Mouse (Mus musculus): ENCODE measurements around the gene Bcl2a1b. TPM values are rescaled to one million over a fixed set of nuclear protein-coding genes. Genes with fewer than 3 reads are reported as not detected.
"Not testable (repeated sequence)": the region's sequence is repeated elsewhere in the genome, so short reads cannot be mapped to it uniquely, and the experiment has no call there.

Gene Bcl2a1b
- total RNA-seq, 2 experiments from 2014 or later, result 0.53 TPM; not detected in 1

DNA sequence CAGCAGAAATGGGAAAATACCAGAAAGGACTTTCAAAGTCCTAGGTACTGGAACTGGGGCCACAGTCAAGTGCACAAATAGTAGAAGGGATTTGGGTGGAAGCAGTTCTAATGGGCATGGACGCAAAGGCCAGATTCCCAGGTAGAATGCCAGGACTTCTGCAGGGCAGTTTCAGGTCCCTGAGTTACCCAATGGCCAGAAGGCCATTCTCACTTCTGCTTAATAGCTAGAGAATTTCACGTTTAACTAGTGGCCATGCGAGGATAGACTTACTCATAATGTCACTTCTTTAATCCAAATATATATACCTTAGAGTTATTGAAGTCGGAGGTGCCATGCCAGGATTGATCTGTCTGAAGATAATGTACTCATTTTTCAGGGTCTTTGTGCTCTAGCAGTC lies 38.1 kb downstream of the Bcl2a1b start:
- DNase-seq (ENCODE audit: low spot score); intact Hi-C loops (cut with DNase I): not testable (repeated sequence)

DNA sequence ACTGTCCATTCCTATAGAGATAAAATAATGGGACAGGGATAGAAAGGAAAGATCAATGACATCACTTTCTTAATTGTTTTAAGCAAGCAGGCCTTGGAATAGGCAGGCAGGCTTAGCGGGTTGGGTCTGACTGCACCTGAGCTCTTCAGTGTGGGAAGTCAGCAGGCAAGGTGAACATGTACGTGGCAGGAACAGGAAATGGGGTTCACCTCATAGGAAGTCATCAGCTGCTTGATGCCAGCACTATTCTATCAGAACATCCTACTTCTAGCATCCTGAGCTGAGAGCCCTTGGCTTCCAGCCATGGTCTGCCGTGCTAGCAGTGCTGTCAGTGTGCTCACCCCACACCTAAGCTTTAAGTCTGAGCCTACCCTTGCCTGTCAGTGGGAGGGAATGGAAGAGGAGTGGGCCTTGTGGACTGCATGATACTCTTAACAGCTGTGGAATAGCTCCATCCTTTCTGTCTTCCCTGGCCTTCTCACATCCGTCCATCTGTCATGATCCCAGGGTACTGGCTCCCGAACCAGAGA lies 40.0 kb downstream of the Bcl2a1b start:
- intact Hi-C loops (cut with DNase I); DNase-seq (ENCODE audit: low spot score): not testable (repeated sequence)

DNA sequence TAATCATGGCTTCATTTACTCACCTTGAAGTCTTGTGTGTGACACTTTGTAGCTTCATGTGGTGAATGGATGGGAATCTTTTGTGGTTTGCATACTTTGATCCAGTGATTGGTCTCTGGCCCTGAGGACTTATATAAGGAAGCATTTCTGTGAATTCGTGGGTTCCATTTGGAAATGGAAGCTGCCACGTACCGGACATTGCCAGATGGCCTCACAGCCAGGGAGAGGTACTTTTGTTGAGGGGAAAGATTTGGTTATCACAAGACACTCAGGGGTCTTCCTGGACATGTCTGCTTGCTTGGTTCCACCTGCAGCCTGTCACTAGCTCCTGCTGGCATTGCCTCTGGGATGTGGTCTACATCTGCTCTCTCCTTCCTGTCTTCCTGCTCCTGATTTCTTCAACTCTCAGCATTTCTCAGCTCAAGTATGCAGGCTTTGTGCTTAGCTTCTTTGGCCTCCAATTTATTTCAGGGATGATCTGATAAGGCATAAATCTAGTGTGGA lies 41.6 kb downstream of the Bcl2a1b start:
- DNase-seq (ENCODE audit: low spot score); intact Hi-C loops (cut with DNase I): not testable (repeated sequence)

DNA sequence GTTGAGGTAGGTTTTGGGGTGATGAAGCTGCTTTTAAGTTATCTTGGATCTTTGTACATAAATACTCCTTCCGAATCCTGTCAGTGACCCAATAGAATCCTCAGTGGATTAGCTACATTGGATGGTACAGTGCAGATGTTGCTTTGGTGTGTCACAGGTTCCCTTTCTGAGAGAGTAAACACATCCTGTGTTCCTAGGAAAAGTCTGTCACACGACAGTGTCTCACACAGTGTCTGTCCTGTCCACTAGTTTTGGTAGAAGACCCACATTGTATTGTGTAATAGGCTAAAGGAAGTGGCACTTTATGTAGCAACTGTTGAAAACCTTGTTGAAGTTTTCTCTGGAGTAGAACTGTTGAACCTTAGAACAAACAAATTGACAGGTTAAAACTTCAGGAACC lies 54.4 kb downstream of the Bcl2a1b start:
- DNase-seq (ENCODE audit: low spot score), result no peak
- intact Hi-C loops (cut with DNase I), result no loop called here

DNA sequence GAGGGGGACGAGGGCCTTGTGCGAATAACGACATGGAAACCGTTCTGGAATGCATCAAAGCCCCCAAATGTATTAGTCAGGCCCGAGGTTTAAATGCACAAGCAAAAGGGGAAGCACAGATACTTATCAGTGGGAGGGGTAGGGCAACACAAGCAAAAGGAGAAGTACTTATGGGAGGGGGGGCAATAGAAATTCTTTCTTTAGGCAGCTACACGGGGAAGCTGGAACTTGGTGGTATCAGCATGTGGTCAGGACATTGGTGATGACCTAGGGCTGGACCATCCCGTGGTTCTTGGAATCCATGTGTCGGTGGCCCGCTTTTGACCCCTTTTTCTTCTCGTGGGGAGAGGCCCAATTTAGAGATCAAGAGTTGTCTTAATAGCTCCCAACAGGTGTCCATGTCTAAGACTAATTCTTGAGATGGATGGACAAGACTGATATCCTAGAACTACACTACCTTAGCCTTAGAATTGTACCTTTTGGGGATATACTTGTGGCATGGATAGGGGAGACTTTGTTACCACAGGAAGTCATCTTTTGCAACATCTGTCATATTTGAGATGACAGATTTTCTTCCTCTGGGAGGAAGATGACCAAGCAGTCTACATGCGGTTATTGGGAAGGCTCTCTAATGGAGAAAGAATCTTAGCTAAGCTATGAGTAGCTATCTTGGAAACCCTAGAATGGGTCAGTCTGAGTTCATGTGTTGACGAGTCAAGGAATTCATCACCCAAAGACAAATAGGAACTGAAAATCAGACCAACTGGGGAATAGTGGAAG lies 57.7 kb downstream of the Bcl2a1b start:
- intact Hi-C loops (cut with DNase I), result no loop called here
- DNase-seq (ENCODE audit: low spot score), result no peak

Other genes with a start within 250 kb of the Bcl2a1b start
- not detected for gene Bcl2a1a, start 242.3 kb upstream of the Bcl2a1b start, total RNA-seq (2021)
- not detected for gene Trim43b, start 106.4 kb upstream of the Bcl2a1b start, total RNA-seq (2021)
- not detected for gene Gm29094, start 170 bp downstream of the Bcl2a1b start, total RNA-seq (2021)
- 10 to 100 TPM; 13.2 to 16.1 TPM for gene Mthfs, start 11.5 kb downstream of the Bcl2a1b start, total RNA-seq (2021)

All from heart, postnatal 25 days (tissue).